Mouse (Mus musculus) midbrain, embryonic 11.5 days (tissue): ENCODE results near the gene Cdc42se1. TPM values are rescaled to one million over a fixed set of nuclear protein-coding genes. Genes with fewer than 3 reads are reported as not detected.
A peak's percentile ranks its signal among the peaks of the same experiment; 100 is the strongest.
"Not testable (repeated sequence)": the region's sequence is repeated elsewhere in the genome, so short reads cannot be mapped to it uniquely, and the experiment has no call there.

ENCODE experiments used
- ATAC-seq: fragments of 200-750 bp; cut with Nextera tagmentation; 2 replicates; pipeline ENCODE4 v1.8.0; 2017; ENCODE audit warnings: moderate TSS enrichment, moderate library complexity; ENCODE audit not compliant: low FRiP score
- DNase-seq: peaks from one replicate; pipeline ENCODE4 v3.0.0; 2015; ENCODE audit warnings: low spot score; ENCODE audit errors: missing footprints
- H3K27ac ChIP-seq: fragments of 300-500 bp; sonication (generic); 2 replicates; pipeline ENCODE4 v1.5.1; 2014; ENCODE audit warnings: low read depth, low read length
- H3K27me3 ChIP-seq: fragments of 300-500 bp; sonication (generic); 2 replicates; pipeline ENCODE4 v1.6.1; 2014; ENCODE audit warnings: mild to moderate bottlenecking, low read length, moderate library complexity, mixed read lengths; ENCODE audit not compliant: control insufficient read depth, insufficient read depth
- H3K36me3 ChIP-seq: fragments of 300-500 bp; sonication (generic); 2 replicates; pipeline ENCODE4 v1.6.1; 2014; ENCODE audit warnings: mild to moderate bottlenecking, low read length, moderate library complexity, mixed read lengths; ENCODE audit not compliant: control insufficient read depth, insufficient read depth
- H3K4me1 ChIP-seq: fragments of 300-500 bp; sonication (generic); 2 replicates; pipeline ENCODE4 v1.6.1; 2014; ENCODE audit warnings: low read length; ENCODE audit not compliant: control insufficient read depth, insufficient read depth
- H3K4me2 ChIP-seq: fragments of 300-500 bp; sonication (generic); 2 replicates; pipeline ENCODE4 v1.6.1; 2014; ENCODE audit warnings: mild to moderate bottlenecking, moderate library complexity
- H3K4me3 ChIP-seq: fragments of 300-500 bp; sonication (generic); 2 replicates; pipeline ENCODE4 v1.5.1; 2014; ENCODE audit warnings: low read depth, low read length
- H3K9ac ChIP-seq: fragments of 300-500 bp; sonication (generic); 2 replicates; pipeline ENCODE4 v1.6.1; 2014; ENCODE audit warnings: low read length
- H3K9me3 ChIP-seq: fragments of 300-500 bp; sonication (generic); 2 replicates; pipeline ENCODE4 v1.6.1; 2016; ENCODE audit warnings: low read length; ENCODE audit not compliant: control insufficient read depth
- WGBS: fragments of 180-500 bp; shearing (Covaris S2); extraction: QIAGEN DNeasy Blood & Tissue Kit; methylation state at CpG from one replicate; pipeline ENCODE4 v1.1.7; 2014; 5-methylcytosine and 5-hydroxymethylcytosine counted together
- polyA plus RNA-seq: library from polyadenylated mRNA; unstranded; fragments of >200 nt; fragmentation: Nextera tagmentation; extraction: Ambion mirVana; gene quantifications from 2 replicates; pipeline ENCODE4 v1.2.1, GENCODE M21; 2014

Cdc42se1 gene
- polyA plus RNA-seq, 1 experiment from 2014 or later: 106 TPM

DNA sequence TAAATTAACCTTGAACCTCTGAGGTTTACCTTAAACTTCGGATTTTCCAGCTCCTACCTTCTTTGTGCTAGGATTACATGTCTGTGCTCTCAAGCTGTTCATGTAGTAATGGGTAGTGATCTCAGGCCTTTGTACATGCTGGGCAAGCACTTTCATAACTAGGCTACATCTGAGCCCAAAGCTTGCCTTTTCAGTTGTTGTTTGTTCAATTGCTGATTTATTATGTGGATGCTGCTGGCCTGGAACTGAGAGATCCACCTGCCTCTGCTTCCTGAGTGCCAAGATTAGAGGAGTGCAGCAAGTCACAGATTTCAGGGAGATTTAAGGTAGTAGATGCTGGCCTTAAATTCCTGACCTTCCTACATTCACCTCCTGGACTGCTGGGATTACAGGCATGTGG, 29.4 kb upstream of the Cdc42se1 start:
- H3K27ac ChIP-seq: no peak overlapping the region
- H3K36me3 ChIP-seq: peaks cover 22% of the 10 kb centered on the region
- WGBS: 87% methylated on average over 1 of the region's 1 CpGs
- H3K4me1 ChIP-seq: no peaks in the 10 kb centered on the region
- no peaks in the 10 kb centered on the region for H3K9me3 ChIP-seq
- ATAC-seq: no peak
- no peak overlapping the region for H3K4me2 ChIP-seq
- H3K27me3 ChIP-seq: no peaks in the 10 kb centered on the region
- no peak overlapping the region for H3K4me3 ChIP-seq
- no peak overlapping the region for H3K9ac ChIP-seq
- no peak for DNase-seq

- Histone ChIP-seq H3K4me3 (no peak overlapping the region), H3K4me2 (no peak overlapping the region), H3K27me3 (no peaks in the 10 kb centered on the region), H3K36me3 (peaks cover 25% of the 10 kb centered on the region), H3K9me3 (no peaks in the 10 kb centered on the region), H3K9ac (no peak overlapping the region), H3K27ac (no peak overlapping the region), H3K4me1 (no peaks in the 10 kb centered on the region)
- WGBS: 71% methylated on average over 7 of the region's 7 CpGs
- no peak for DNase-seq
- no peak for ATAC-seq
These were observed 28.4 kb upstream of the Cdc42se1 start for GRCm38 (mm10) chr3:95200132-95200531.

- Histone ChIP-seq H3K4me3 (no peak overlapping the region), H3K9ac (no peak overlapping the region), H3K4me2 (no peak overlapping the region), H3K27me3 (no peaks in the 10 kb centered on the region), H3K27ac (no peak overlapping the region), H3K36me3 (peaks cover 23% of the 10 kb centered on the region), H3K4me1 (no peaks in the 10 kb centered on the region), H3K9me3 (no peaks in the 10 kb centered on the region)
- WGBS: 81% methylated on average over 2 of the region's 2 CpGs
- ATAC-seq (no peak), DNase-seq (no peak)
These were observed 28.0 kb upstream of the Cdc42se1 start for GRCm38 (mm10) chr3:95200562-95200961.

DNA sequence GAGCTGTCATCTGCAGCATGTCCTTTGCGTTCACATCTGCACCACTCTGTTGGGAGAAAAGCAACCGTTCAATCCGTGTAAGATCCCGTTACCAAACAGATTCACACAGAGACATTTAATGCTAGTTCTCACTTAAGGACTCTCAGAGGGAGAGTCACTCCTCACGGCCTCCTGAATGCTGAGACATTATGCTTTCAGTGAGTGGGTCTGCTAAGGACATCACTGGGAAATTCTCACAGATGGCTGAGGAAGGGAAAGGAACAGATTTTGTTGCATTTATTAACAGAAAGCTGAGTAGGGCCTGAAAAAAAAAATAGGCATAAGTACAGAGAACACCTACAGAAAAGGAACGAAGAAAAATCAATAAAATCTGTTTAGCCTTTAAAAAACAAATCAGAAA, 24.7 kb upstream of the Cdc42se1 start:
- no peaks in the 10 kb centered on the region for H3K4me1 ChIP-seq
- no peak for ATAC-seq
- no peaks in the 10 kb centered on the region for H3K9me3 ChIP-seq
- H3K27me3 ChIP-seq: no peaks in the 10 kb centered on the region
- no peak overlapping the region for H3K9ac ChIP-seq
- no peak overlapping the region for H3K4me3 ChIP-seq
- no peak overlapping the region for H3K27ac ChIP-seq
- WGBS: 92% methylated on average over 6 of the region's 6 CpGs
- DNase-seq: peak; percentile 68
- H3K4me2 ChIP-seq: no peak overlapping the region
- peaks cover 24% of the 10 kb centered on the region for H3K36me3 ChIP-seq

DNA sequence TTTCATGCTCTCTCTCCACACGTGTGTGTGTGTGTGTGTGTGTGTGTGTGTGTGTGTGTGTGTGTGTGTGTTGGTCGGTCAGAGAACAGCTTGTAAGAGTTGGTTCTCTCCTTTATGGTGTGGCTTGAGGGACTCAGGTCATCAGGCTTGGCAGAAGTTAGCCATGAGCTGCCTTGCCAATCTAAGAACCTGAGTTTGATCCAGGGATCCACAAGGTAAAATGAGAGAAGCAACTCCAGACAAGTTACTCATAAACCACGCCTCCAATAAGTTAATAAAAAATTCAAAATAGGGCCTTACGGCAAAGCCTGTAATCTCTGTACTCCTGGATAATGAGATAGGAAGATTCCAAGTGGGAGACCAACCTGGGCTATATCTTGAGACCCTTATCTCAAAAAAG, 20.2 kb upstream of the Cdc42se1 start:
- H3K27me3 ChIP-seq: no peaks in the 10 kb centered on the region
- no peak overlapping the region for H3K4me2 ChIP-seq
- no peak overlapping the region for H3K4me3 ChIP-seq
- H3K27ac ChIP-seq: no peak overlapping the region
- H3K4me1 ChIP-seq: no peaks in the 10 kb centered on the region
- no peak for ATAC-seq
- H3K9ac ChIP-seq: no peak overlapping the region
- H3K36me3 ChIP-seq: peaks cover 11% of the 10 kb centered on the region; the same call in 1 of the 2 replicates
- no peak for DNase-seq
- no peaks in the 10 kb centered on the region for H3K9me3 ChIP-seq
- WGBS: 88% methylated on average over 4 of the region's 4 CpGs

DNA sequence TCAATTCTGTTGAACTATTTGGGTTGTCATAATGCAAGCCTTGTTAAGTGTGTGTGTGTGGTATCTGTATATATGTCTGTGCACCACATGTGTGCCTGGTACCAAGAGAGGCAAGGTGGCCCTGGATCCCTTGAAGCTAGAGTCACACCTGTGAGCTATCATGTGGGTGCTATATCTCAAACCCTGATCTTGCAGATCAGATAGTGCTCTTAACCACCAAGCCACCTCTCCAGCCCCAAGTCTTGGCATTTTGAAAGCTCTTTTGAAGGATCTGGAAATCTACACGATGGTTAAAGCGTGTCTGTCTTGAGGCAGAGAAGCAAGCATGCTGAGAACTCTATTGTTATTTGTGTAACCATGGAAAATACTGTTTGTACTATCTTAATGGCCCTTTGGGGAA, 17.9 kb upstream of the Cdc42se1 start:
- H3K27ac ChIP-seq: no peak overlapping the region
- DNase-seq (no peak), ATAC-seq (no peak)
- H3K4me2 ChIP-seq: no peak overlapping the region
- 63% methylated on average over 2 of the region's 2 CpGs for WGBS
- H3K4me3 ChIP-seq: no peak overlapping the region
- no peaks in the 10 kb centered on the region for H3K9me3 ChIP-seq
- no peaks in the 10 kb centered on the region for H3K27me3 ChIP-seq
- no peak overlapping the region for H3K9ac ChIP-seq
- 0 out of 2 replicates have a peak, but pooled peaks cover 4% of the 10 kb centered on the region for H3K36me3 ChIP-seq
- no peaks in the 10 kb centered on the region for H3K4me1 ChIP-seq

DNA sequence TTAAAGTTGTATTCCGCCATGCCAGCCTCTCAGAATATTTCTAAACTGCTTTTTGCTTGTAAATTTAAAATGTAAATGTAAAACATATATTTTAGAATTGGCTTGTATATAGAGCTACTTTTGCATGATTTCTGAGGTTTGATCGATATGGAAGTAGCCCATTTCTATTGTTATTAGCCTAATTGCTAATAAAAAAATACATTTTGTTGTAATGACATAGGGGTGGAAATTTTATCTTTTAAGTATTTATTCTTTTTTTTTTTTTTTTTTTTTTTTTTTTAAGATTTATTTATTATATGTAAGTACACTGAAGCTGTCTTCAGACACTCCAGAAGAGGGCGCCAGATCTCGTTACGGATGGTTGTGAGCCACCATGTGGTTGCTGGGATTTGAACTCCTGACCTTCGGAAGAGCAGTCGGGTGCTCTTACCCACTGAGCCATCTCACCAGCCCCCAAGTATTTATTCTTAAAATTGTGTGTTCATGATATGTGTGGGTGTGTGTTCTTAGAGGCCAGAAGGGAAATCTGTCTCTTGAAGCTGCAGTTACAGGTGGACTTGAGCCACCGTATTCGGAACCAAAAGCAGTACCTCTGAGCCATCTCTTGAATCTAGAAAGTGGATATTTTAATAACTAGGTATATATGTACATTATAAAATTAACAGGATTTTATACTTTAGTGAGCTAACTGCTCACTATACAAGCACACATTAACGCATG, 15.5 kb upstream of the Cdc42se1 start:
- not testable (repeated sequence) for ATAC-seq, H3K36me3 ChIP-seq

DNA sequence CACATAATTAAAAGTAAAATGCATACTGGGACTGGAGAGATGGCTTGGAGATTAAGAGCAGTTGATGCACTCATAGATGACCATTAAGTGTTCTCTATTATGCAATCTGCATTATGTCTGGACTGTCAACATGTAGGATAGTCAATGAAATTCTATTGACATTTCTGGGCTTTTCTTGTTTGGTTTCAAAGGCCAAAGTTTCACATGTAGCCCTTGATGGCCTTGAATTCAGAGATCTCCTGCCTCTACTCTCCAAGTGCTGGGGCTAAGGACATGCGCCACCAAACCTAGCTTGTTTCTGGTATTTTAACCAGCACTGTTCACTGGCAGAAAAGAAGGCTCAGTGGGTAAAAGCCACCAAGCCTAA, 14.9 kb upstream of the Cdc42se1 start:
- peaks cover 7% of the 10 kb centered on the region for H3K4me1 ChIP-seq
- H3K9me3 ChIP-seq: no peaks in the 10 kb centered on the region
- no peak for ATAC-seq
- H3K27me3 ChIP-seq: no peaks in the 10 kb centered on the region
- H3K27ac ChIP-seq: no peak overlapping the region
- 93% methylated on average over 1 of the region's 1 CpGs for WGBS
- H3K4me2 ChIP-seq: no peak overlapping the region
- peak; percentile 54 for DNase-seq
- H3K4me3 ChIP-seq: no peak overlapping the region
- H3K36me3 ChIP-seq: no peaks in the 10 kb centered on the region
- no peak overlapping the region for H3K9ac ChIP-seq

More for the DNA sequence above, 15.5 kb upstream of the Cdc42se1 start:
- H3K9ac ChIP-seq, H3K4me3 ChIP-seq, H3K4me1 ChIP-seq, H3K27ac ChIP-seq, H3K9me3 ChIP-seq, H3K4me2 ChIP-seq, H3K27me3 ChIP-seq: not testable (repeated sequence)
- DNase-seq: peak; percentile 64
- 92% methylated on average over 7 of the region's 10 CpGs for WGBS

DNA sequence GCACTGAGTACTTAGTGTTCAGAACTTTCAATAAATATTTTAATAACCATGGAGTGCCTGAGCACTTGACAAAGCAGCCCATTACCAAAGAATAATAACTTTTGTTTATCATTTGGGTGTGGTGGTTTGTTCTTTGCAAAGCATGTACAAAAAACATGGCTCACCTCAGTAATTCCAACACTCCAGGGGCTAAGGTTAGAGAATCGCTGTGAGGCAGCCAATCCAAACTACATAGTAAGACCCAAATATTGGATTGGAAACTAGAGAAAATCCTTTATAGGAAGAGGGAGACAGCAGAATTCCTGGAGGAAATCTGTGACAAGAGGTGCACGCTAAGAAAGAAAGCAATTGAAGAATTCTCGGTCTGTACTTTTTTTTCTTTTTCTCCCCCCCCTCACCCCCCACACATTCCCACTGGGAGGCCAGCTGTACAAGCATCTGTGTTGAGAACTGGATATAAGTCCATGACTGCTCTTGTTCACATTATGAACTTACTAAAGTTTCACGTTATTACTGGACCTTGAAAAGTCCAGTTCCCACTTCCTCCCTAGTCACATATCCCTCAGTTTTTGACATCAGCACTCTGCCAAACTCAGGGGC, 11.8 kb upstream of the Cdc42se1 start:
- Histone ChIP-seq H3K4me2 (peak overlapping the region; percentile 60), H3K27ac (peak overlapping the region; percentile 96; the same call in 1 of the 2 replicates), H3K4me1 (peaks cover 7% of the 10 kb centered on the region), H3K9me3 (no peaks in the 10 kb centered on the region), H3K4me3 (peak overlapping the region; percentile 82), H3K36me3 (peaks cover 10% of the 10 kb centered on the region), H3K9ac (peak overlapping the region; percentile 97), H3K27me3 (no peaks in the 10 kb centered on the region)
- ATAC-seq (no peak; the same call in 1 of the 2 replicates), DNase-seq (peak; percentile 82)
- WGBS: 23% methylated on average over 4 of the region's 4 CpGs
